Mouse (Mus musculus) embryonic facial prominence, embryonic 13.5 days (tissue): ENCODE measurements around the gene Gm17545. TPM values are rescaled to one million over a fixed set of nuclear protein-coding genes. Genes with fewer than 3 reads are reported as not detected.

Source experiments
- ATAC-seq: fragments of 200-750 bp; cut with Nextera tagmentation; 2 replicates; pipeline ENCODE4 v1.8.0; 2017; ENCODE audit warnings: low read depth; ENCODE audit not compliant: insufficient number of reproducible peaks, insufficient read depth, low FRiP score, low TSS enrichment
- H3K27ac ChIP-seq: fragments of 300-500 bp; sonication (generic); 2 replicates; pipeline ENCODE4 v1.5.1; 2015; ENCODE audit warnings: moderate library complexity, mild to moderate bottlenecking, inconsistent platforms
- H3K27me3 ChIP-seq: fragments of 300-500 bp; sonication (generic); 2 replicates; pipeline ENCODE4 v1.6.1; 2015; ENCODE audit warnings: mild to moderate bottlenecking, inconsistent platforms
- H3K36me3 ChIP-seq: fragments of 300-500 bp; sonication (generic); 2 replicates; pipeline ENCODE4 v1.6.1; 2015; ENCODE audit warnings: mild to moderate bottlenecking, inconsistent platforms
- H3K4me1 ChIP-seq: fragments of 300-500 bp; sonication (generic); 2 replicates; pipeline ENCODE4 v1.6.1; 2015; ENCODE audit warnings: inconsistent platforms
- H3K4me2 ChIP-seq: fragments of 300-500 bp; sonication (generic); 2 replicates; pipeline ENCODE4 v1.6.1; 2015; ENCODE audit warnings: moderate library complexity, mild to moderate bottlenecking, inconsistent platforms
- H3K4me3 ChIP-seq: fragments of 300-500 bp; sonication (generic); 2 replicates; pipeline ENCODE4 v1.5.1; 2015; ENCODE audit warnings: mild to moderate bottlenecking, inconsistent platforms
- H3K9ac ChIP-seq: fragments of 300-500 bp; sonication (generic); 2 replicates; pipeline ENCODE4 v1.6.1; 2015; ENCODE audit warnings: mild to moderate bottlenecking, inconsistent platforms
- H3K9me3 ChIP-seq: fragments of 300-500 bp; sonication (generic); 2 replicates; pipeline ENCODE4 v1.6.1; 2016; ENCODE audit warnings: inconsistent platforms
- WGBS: fragments of 180-500 bp; shearing (Covaris S2); methylation state at CpG from one replicate; pipeline ENCODE4 v1.1.7; 2015; ENCODE audit warnings: mixed read lengths; 5-methylcytosine and 5-hydroxymethylcytosine counted together
- polyA plus RNA-seq: library from polyadenylated mRNA; unstranded; fragments of >200 nt; fragmentation: Nextera tagmentation; extraction: Ambion mirVana; gene quantifications from 2 replicates; pipeline ENCODE4 v1.2.1, GENCODE M21; 2015

The Gm17545 gene
- polyA plus RNA-seq, 1 experiment from 2014 or later = not detected

- Histone ChIP-seq H3K4me1 (peaks cover 3% of the 10 kb centered on the region; the same call in 1 of the 2 replicates), H3K27ac (peak within 1 kb of the TSS; percentile 51; the same call in 1 of the 2 replicates), H3K4me3 (peak within 1 kb of the TSS; percentile 73), H3K36me3 (peaks cover 6% of the 10 kb centered on the region), H3K4me2 (peak within 1 kb of the TSS; percentile 74), H3K9ac (0 out of 2 replicates have a peak within 1 kb of the TSS, but pooled peaks have one; percentile 93), H3K9me3 (no peaks in the 10 kb centered on the region), H3K27me3 (no peaks in the 10 kb centered on the region)
- ATAC-seq = no peak
- WGBS = 88% methylated on average over 3 of the region's 3 CpGs
Measured at GRCm38 (mm10) chr9:22469643-22470042, 15.6 kb downstream of the Gm17545 start, which contains the start of gene Rp9. Rp9 (minus strand) TSS chr9:22469743.

- Histone ChIP-seq H3K36me3 (no peaks in the 10 kb centered on the region), H3K9ac (peak within 1 kb of the TSS; percentile 75), H3K27ac (peak within 1 kb of the TSS; percentile 72), H3K27me3 (no peaks in the 10 kb centered on the region), H3K4me1 (peaks cover 3% of the 10 kb centered on the region; the same call in 1 of the 2 replicates), H3K4me3 (peak within 1 kb of the TSS; percentile 64), H3K4me2 (peak within 1 kb of the TSS; percentile 73), H3K9me3 (no peaks in the 10 kb centered on the region)
- WGBS = under 1% methylated on average over 25 of the region's 25 CpGs
- peak; percentile 99 for ATAC-seq
Measured at GRCm38 (mm10) chr9:22475424-22475868, 21.4 kb downstream of the Gm17545 start, which contains the start of gene Bbs9. Bbs9 (plus strand) TSS chr9:22475715.

GRCm38 (mm10) chr9:22476265-22476664 lies 22.2 kb downstream of the Gm17545 start:
- Histone ChIP-seq H3K9me3 (no peaks in the 10 kb centered on the region), H3K4me1 (peaks cover 3% of the 10 kb centered on the region; the same call in 1 of the 2 replicates), H3K27ac (no peak overlapping the region; the same call in 1 of the 2 replicates), H3K4me3 (peak overlapping the region; percentile 64), H3K4me2 (peak overlapping the region; percentile 73), H3K9ac (peak overlapping the region; percentile 75), H3K36me3 (no peaks in the 10 kb centered on the region), H3K27me3 (no peaks in the 10 kb centered on the region)
- 4% methylated on average over 10 of the region's 10 CpGs for WGBS
- no peak for ATAC-seq

DNA sequence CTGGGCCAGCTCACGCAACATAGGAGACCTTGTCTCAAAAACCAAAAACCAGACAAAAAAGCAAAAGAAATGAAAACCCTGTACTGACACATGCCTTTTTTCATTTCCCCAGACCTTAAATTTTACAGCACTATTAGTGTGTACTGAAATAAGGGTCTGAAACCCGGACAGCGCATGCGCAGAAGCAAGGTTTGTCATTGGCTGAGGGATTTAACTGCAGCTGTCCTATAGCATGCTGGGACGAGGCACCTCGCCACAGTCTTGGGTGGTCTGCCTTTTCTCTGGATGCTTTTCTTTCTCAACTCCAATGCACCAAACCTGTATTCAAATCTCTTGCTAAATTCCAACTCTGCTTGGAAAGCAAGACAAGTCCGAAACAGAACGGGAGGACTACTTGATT lies 24.9 kb downstream of the Gm17545 start:
- H3K27me3 ChIP-seq = no peaks in the 10 kb centered on the region
- H3K27ac ChIP-seq = no peak overlapping the region
- H3K4me1 ChIP-seq = peaks cover 3% of the 10 kb centered on the region; the same call in 1 of the 2 replicates
- ATAC-seq = no peak
- WGBS = 91% methylated on average over 8 of the region's 8 CpGs
- H3K4me2 ChIP-seq = no peak overlapping the region
- H3K36me3 ChIP-seq = no peaks in the 10 kb centered on the region
- no peaks in the 10 kb centered on the region for H3K9me3 ChIP-seq
- H3K9ac ChIP-seq = no peak overlapping the region
- no peak overlapping the region for H3K4me3 ChIP-seq

- Histone ChIP-seq H3K4me1 (no peaks in the 10 kb centered on the region), H3K36me3 (no peaks in the 10 kb centered on the region), H3K9me3 (no peaks in the 10 kb centered on the region), H3K4me2 (no peak overlapping the region), H3K4me3 (no peak overlapping the region), H3K9ac (no peak overlapping the region), H3K27ac (no peak overlapping the region), H3K27me3 (no peaks in the 10 kb centered on the region)
- 90% methylated on average over 8 of the region's 8 CpGs for WGBS
- no peak for ATAC-seq
Measured at GRCm38 (mm10) chr9:22483866-22484561, 29.9 kb downstream of the Gm17545 start.

DNA sequence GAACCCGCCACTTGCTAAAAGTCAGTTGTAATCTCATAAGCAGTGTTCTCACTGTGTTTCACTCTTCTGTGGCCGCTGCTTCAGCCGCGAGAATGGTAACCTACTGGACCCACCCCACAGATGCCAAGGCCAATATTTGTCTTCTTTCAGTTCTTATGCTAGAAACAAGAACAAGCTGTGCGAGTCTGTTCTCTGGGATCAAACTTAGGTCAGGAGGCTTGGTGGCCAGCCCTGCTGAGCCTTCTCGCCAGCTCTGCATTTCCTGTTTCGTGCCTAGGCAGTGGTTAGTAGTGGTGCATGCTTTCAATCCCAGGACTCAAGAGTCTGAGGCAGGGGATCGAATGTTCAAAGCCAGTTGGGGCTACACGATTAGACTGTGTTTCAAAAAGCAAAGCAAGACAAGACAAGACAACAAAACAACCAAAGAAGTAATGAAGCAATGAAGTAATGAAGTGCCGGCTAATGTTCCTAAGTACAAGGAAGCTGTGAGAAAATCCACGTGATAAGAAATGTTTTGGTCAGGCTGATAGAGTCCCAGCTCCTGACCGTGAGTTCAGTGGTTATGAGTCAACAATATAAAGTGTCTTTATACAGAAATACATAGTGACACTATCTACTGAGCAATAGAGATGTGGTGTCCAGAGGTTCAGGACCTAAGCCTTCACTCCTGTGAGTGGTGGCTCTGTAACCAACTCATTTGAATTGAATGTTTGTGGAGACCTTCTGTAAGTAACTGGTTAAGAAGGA lies 30.6 kb downstream of the Gm17545 start:
- Histone ChIP-seq H3K36me3 (no peaks in the 10 kb centered on the region), H3K9ac (no peak overlapping the region), H3K9me3 (no peaks in the 10 kb centered on the region), H3K4me2 (no peak overlapping the region), H3K27ac (no peak overlapping the region), H3K4me3 (no peak overlapping the region), H3K27me3 (no peaks in the 10 kb centered on the region), H3K4me1 (no peaks in the 10 kb centered on the region)
- WGBS = 80% methylated on average over 12 of the region's 12 CpGs
- no peak for ATAC-seq

- Histone ChIP-seq H3K27me3 (no peaks in the 10 kb centered on the region), H3K4me2 (no peak overlapping the region), H3K9me3 (no peaks in the 10 kb centered on the region), H3K4me1 (no peaks in the 10 kb centered on the region), H3K4me3 (no peak overlapping the region), H3K36me3 (no peaks in the 10 kb centered on the region), H3K27ac (no peak overlapping the region), H3K9ac (no peak overlapping the region)
- ATAC-seq = no peak
- WGBS = 85% methylated on average over 7 of the region's 7 CpGs
Measured at GRCm38 (mm10) chr9:22486211-22486610, 32.1 kb downstream of the Gm17545 start.

DNA sequence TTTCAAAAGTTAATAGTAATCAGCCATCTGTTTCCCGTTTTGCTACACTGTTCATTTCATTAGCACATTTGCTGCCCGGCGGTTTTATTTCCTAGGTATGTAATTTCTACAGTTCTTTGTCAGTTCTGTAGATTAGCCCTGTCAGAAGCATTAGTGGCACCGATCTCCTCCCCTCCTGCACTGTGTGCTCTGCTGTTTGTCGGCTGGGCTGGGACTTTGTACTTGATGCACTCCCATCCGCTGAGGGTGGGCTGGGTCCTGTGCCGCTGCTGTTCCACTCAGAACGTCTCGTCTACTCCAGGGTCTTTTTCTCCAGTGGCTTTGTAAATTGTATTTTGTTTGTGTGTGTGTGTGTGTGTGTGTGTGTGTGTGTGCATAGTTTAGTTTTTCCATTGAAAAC lies 34.9 kb downstream of the Gm17545 start:
- H3K4me1 ChIP-seq = no peaks in the 10 kb centered on the region
- WGBS = 50% methylated on average over 9 of the region's 9 CpGs

DNA sequence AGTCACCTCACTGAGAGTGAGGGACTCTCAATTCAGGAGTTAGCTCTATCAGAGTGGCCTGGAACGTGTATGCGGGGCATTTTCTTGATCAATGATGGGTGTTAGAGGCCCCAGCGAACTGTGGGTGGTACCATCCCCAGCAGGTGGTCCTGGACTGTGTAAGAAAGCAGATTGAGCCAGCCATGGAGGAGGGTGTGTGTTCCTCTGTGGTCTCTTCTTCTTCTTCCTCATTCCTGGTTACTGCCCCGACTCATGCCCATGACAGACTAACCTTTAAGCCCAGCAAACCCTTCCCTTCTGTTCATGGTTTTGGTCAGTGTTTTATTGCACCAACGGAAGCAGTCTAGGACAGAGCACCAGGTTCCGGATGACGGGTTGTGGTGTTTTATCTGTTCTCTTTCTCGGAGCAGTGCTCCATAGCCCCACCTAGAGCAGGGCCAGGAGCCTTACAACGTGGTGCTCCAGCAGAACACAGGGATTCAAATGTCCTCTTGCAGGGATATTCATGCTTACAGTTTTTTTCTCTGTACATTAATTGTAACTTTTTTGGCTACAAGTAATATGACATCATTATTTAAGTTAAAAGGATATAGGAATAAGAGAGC lies 40.2 kb downstream of the Gm17545 start:
- no peak overlapping the region for H3K4me3 ChIP-seq
- no peak overlapping the region for H3K27ac ChIP-seq
- no peak overlapping the region for H3K9ac ChIP-seq
- no peaks in the 10 kb centered on the region for H3K4me1 ChIP-seq
- no peaks in the 10 kb centered on the region for H3K9me3 ChIP-seq
- whole genome bisulfite sequencing = 85% methylated on average over 9 of the region's 9 CpGs
- no peaks in the 10 kb centered on the region for H3K27me3 ChIP-seq
- ATAC-seq = no peak
- H3K36me3 ChIP-seq = no peaks in the 10 kb centered on the region
- H3K4me2 ChIP-seq = no peak overlapping the region

More for the DNA sequence above, 34.9 kb downstream of the Gm17545 start:
- no peak for ATAC-seq
- Histone ChIP-seq H3K36me3 (no peaks in the 10 kb centered on the region), H3K9ac (no peak overlapping the region), H3K4me2 (no peak overlapping the region), H3K4me3 (no peak overlapping the region), H3K27me3 (no peaks in the 10 kb centered on the region), H3K9me3 (no peaks in the 10 kb centered on the region), H3K27ac (no peak overlapping the region)

DNA sequence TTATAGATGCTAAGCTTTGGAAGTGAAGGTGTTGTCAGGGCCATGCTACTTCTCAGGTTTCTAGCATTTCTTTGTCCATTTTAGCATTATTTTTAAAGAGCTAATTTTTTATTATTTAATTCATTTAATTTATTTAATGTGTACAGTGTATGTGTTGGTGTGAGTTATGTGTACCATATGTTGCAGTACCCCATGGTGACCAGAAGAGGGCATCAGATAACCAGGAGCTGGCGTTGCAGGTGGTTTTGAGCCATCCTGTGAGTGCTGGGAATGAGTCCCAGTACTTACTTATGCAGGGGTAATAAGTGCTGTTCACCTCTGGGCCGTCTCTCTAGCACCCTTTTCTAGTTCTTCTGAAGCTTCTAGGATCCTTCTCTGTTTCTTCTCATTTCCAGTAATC lies 41.0 kb downstream of the Gm17545 start:
- H3K27me3 ChIP-seq = no peaks in the 10 kb centered on the region
- no peak overlapping the region for H3K4me2 ChIP-seq
- H3K4me3 ChIP-seq = no peak overlapping the region
- H3K9me3 ChIP-seq = no peaks in the 10 kb centered on the region
- no peak overlapping the region for H3K27ac ChIP-seq
- H3K4me1 ChIP-seq = no peaks in the 10 kb centered on the region
- 86% methylated on average over 2 of the region's 2 CpGs for WGBS
- H3K9ac ChIP-seq = no peak overlapping the region
- ATAC-seq = no peak
- 0 out of 2 replicates have a peak, but pooled peaks cover 2% of the 10 kb centered on the region for H3K36me3 ChIP-seq

GRCm38 (mm10) chr9:22497021-22497767 lies 43.1 kb downstream of the Gm17545 start:
- H3K9ac ChIP-seq = no peak overlapping the region

More at GRCm38 (mm10) chr9:22497021-22497767, 43.1 kb downstream of the Gm17545 start:
- no peaks in the 10 kb centered on the region for H3K9me3 ChIP-seq
- ATAC-seq = no peak
- H3K4me1 ChIP-seq = no peaks in the 10 kb centered on the region
- no peaks in the 10 kb centered on the region for H3K27me3 ChIP-seq
- H3K36me3 ChIP-seq = 0 out of 2 replicates have a peak, but pooled peaks cover 2% of the 10 kb centered on the region
- H3K4me3 ChIP-seq = no peak overlapping the region
- H3K4me2 ChIP-seq = no peak overlapping the region
- WGBS = 84% methylated on average over 6 of the region's 6 CpGs
- H3K27ac ChIP-seq = no peak overlapping the region
